Mouse (Mus musculus): ENCODE measurements at regions not wholly inside any gene's neighbourhood (a gene's known extent, or its start where the extent isn't known, plus 50 kb on each side); places are given as distances from the start of the nearest gene placed in this dataset.

GRCm38 (mm10) chr14:61904426-61905124 lies 297.3 kb downstream of the Kcnrg start:
- DNase-seq: no peak

- DNase-seq: no peak
These were observed 310.9 kb downstream of the Kcnrg start for GRCm38 (mm10) chr14:61918113-61918512.

GRCm38 (mm10) chr14:61931811-61932210 lies 324.6 kb downstream of the Kcnrg start:
- DNase-seq: no peak

GRCm38 (mm10) chr14:61941682-61942081 lies 334.4 kb downstream of the Kcnrg start:
- DNase-seq: no peak

- DNase-seq: no peak
These were observed 338.4 kb downstream of the Kcnrg start for GRCm38 (mm10) chr14:61945659-61946058.

DNA sequence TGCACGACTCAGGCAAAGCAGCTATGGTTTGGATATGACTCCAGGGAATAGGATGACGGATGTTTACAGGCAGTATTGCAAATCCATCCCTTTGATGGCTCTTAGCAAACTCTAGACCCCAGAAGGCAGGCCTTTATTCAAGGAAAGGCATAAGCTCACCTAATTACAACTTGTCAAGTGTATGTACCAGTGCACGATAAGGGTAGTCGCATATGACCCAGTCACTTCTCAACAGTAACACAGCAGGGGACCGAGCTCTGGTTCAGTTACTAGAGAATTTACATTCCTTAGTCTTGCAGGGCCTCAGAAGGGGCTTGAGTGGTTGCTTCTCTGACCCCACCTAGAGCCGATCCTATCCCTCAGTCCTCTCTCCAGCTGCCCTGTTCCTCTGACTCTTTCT lies 342.2 kb downstream of the Kcnrg start:
- DNase-seq: no peak

- no peak for DNase-seq
These were observed 342.4 kb upstream of the Rnaseh2b start for GRCm38 (mm10) chr14:61950004-61950403.

DNA sequence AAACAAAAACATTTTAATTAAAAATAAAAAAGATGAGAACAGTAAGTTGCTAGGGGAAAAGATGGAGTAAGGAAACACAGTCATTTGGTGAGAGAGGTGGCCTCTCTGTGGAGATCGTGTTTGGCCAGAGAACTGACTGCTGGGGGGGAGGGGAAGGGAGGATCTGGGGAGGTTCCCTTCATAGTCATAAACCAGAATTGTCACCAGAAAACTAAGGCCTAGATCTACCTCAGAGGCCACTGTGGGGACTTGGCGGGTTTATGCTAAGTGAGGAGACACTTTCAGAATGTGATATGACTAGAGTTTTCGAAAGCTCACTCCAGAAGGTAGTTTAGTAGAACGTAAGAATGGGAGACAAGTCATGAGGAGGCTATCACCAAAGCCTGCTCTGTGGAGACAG lies 339.4 kb upstream of the Rnaseh2b start:
- no peak for DNase-seq

GRCm38 (mm10) chr14:61955416-61955815 lies 337.0 kb upstream of the Rnaseh2b start:
- no peak for DNase-seq

GRCm38 (mm10) chr14:61960243-61960957 lies 332.0 kb upstream of the Rnaseh2b start:
- no peak for DNase-seq

DNA sequence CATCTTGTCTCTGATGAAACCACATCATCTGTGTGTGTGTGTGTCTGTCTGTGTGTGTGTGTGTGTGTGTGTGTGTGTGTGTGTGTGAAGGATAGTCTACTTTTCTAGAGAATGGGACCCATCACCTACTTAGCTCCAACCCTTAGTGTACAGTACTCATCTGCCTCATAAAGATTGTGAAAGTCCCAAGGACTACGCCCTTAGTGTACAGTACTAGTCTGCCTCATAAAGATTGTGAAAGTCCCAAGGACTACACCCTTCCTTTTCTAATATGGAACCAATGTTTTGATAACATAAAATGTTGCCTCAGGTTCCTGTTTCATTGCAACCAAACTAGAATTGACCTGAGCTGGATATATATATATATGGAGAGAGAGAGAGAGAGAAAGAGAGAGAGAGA lies 323.9 kb upstream of the Rnaseh2b start:
- DNase-seq: no peak

GRCm38 (mm10) chr14:61968957-61969535 lies 323.3 kb upstream of the Rnaseh2b start:
- no peak for DNase-seq

DNA sequence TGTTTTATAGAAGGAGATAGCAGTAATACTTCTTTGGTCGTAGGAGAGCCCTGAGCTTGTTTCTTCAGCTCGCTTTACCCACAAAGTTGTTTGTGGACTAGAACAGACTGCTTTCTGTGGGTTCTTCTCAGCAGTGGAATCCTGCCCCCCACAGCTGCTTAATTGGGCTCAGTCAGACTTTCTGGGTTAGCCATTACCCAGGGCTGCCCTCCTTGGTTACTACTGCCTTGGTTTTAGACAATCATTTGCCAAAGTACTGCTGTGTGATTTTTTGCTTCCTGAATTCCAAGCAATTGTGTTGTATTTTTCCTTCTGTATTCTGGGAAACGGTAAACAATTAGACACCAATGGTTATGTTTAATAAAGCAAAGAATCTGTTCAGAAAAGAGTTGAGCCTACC lies 321.8 kb upstream of the Rnaseh2b start:
- no peak for DNase-seq

GRCm38 (mm10) chr14:61971100-61972088 lies 321.0 kb upstream of the Rnaseh2b start:
- DNase-seq: peak; percentile 31

GRCm38 (mm10) chr14:61975301-61975732 lies 317.1 kb upstream of the Rnaseh2b start:
- DNase-seq: no peak

- no peak for DNase-seq
These were observed 311.8 kb upstream of the Rnaseh2b start for GRCm38 (mm10) chr14:61980581-61980980.

DNA sequence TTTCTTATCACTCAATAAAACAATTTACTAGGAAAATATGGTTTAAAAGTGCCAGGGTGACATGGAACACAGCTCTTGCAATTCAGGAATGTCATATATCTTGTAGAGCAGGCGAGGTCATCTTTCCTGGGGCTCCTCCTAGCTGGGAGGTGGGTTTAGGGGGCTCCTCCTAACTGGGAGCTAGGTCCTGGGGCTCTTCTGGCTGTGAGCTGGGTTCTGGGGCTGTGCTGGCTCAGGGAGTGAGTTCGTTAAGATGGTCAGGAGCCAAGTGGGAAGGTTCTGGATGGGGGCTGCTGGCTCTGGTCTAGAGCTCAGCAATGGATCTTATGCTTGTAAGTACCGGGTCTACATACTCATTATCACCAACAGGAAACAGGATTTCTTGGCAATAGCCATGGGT lies 306.8 kb upstream of the Rnaseh2b start:
- no peak for DNase-seq

DNA sequence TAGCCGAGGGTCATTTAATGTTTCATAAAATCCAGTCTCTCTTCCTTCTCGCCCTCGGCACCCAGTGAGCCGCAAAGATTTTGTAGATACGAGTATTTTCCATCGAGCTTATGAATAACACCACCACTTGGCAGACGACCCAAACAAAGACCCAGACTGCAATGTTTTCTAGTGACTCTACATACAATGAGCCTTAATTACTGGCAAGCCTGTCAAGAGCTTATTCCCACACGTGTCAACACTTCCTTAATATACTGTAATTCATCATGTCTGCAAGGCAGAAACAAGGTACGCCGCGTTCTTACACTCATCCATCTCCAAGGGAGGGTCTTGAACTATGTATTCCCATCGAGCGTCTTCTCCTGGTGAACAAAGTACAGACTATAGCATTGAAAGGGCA lies 306.2 kb upstream of the Rnaseh2b start:
- DNase-seq: no peak

- DNase-seq: no peak
These were observed 297.1 kb upstream of the Rnaseh2b start for GRCm38 (mm10) chr14:61995253-61995652.

GRCm38 (mm10) chr14:61997736-61998135 lies 294.7 kb upstream of the Rnaseh2b start:
- DNase-seq: no peak

GRCm38 (mm10) chr14:61998259-61998658 lies 294.1 kb upstream of the Rnaseh2b start:
- no peak for DNase-seq

- DNase-seq: no peak
These were observed 290.9 kb upstream of the Rnaseh2b start for GRCm38 (mm10) chr14:62001481-62001949.

DNA sequence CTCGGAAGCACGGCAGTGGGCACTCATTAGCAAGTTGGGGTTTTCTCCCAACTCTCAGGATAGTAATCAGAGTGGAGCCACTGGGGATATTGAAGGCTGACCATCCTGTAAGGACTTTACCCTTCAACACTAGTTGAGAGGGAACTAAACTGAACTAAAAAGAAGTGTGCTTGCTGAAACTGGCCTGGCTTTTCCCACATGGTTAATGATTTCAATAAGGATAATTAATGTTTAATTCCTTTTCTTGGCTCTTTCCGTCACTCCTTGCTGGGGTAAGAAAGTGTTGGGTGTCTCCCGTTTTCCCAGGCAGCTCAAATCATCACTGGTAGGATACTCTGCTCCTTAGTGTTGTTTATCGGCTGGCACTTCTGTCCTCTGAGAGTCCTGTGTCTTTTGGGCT lies 290.3 kb upstream of the Rnaseh2b start:
- DNase-seq: no peak

Data from liver (tissue).